Mouse (Mus musculus) olfactory bulb, adult 2 months (tissue): Measurements from ENCODE around the gene Hnrnpul2. TPM values are rescaled to one million over a fixed set of nuclear protein-coding genes. Genes with fewer than 3 reads are reported as not detected.
A peak's percentile ranks its signal among the peaks of the same experiment; 100 is the strongest.
"Not testable (repeated sequence)": the region's sequence is repeated elsewhere in the genome, so short reads cannot be mapped to it uniquely, and the experiment has no call there.

Source experiments
- H3K27ac ChIP-seq: fragments of 200-500 bp; 2 replicates; pipeline ENCODE4 v1.5.1; 2012; ENCODE audit warnings: low read depth, low read length; ENCODE audit not compliant: insufficient read depth
- H3K4me1 ChIP-seq: fragments of 200-500 bp; 2 replicates; pipeline ENCODE4 v1.6.1; 2012; ENCODE audit warnings: low read length; ENCODE audit not compliant: control insufficient read depth, insufficient read depth
- H3K4me3 ChIP-seq: fragments of 200-500 bp; 2 replicates; pipeline ENCODE4 v1.5.1; 2012; ENCODE audit warnings: mild to moderate bottlenecking, low read depth, low read length, moderate library complexity; ENCODE audit not compliant: insufficient read depth
- CTCF ChIP-seq: fragments of 200-500 bp; IDR thresholded peaks from 2 replicates; pipeline ENCODE4 v1.5.1; 2012; ENCODE audit warnings: low read depth, mild to moderate bottlenecking, low read length, moderate library complexity; ENCODE audit not compliant: insufficient read depth
- POLR2A ChIP-seq: fragments of 200-500 bp; IDR thresholded peaks from 2 replicates; pipeline ENCODE4 v1.6.1; 2012; ENCODE audit warnings: mild to moderate bottlenecking, low read depth, low read length, moderate library complexity; ENCODE audit not compliant: insufficient read depth
- WGBS: fragments of 180-500 bp; shearing (Covaris S2); methylation state at CpG from one replicate; pipeline ENCODE4 v1.1.7; 2018; 5-methylcytosine and 5-hydroxymethylcytosine counted together
- polyA plus RNA-seq: library from polyadenylated mRNA; stranded (reverse); fragments of >200 nt; gene quantifications from 2 replicates; pipeline ENCODE4 v1.2.4, GENCODE M21; 2012; ENCODE audit warnings: low replicate concordance; ENCODE audit not compliant: missing spikeins, insufficient read depth, insufficient read length

Gene Hnrnpul2
- polyA plus RNA-seq, 1 experiment, result 194 TPM

DNA sequence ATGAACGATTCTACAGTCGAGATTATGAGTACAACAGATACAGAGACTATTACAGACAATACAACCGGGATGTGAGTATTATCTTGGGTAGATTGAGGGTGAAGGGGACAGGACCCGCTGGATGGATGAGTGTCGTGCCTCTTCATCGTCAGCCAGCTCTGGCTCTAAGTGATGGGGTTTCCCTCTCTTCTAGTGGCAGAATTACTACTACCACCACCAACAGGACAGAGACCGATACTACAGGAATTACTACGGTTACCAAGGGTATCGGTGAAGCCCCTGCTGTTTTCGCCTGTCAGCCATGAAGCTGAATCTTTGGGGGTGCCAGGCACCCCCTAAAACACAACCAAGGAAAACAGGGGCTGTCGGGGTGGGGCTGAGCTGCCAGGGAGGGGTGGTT is 11.5 kb downstream of the Hnrnpul2 start:
- peaks cover 6% of the 10 kb centered on the region for H3K4me1 ChIP-seq
- TF ChIP-seq CTCF (no peak), POLR2A (no peak)
- H3K27ac ChIP-seq, result peak overlapping the region; percentile 29; the same call in 1 of the 2 replicates
- H3K4me3 ChIP-seq, result no peak overlapping the region
- 54% methylated on average over 11 of the region's 11 CpGs for WGBS

DNA sequence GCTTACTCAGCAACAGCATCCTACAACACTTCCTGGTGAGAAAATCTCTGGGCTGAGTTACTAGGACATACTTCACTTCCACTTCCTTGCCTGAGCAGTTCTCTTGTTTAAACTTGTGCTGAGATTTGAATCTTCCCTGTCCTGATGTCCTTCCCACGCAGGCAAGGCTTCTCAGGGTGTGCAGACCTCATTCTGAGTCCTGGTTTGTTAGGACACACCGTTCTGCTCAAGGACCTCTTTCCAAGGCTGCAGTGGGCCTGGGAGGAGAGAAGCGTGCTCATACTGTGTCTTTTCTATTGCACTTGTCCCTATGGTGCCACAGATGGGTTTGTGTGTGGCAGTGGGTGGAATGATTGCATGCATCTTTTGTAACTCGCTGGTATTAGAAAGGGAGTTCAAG is 13.2 kb downstream of the Hnrnpul2 start:
- Histone ChIP-seq H3K4me3 (no peak overlapping the region), H3K4me1 (peaks cover 6% of the 10 kb centered on the region), H3K27ac (no peak overlapping the region)
- no peak for TF ChIP-seq CTCF
- TF ChIP-seq POLR2A, result no peak
- WGBS, result 51% methylated on average over 4 of the region's 4 CpGs

DNA sequence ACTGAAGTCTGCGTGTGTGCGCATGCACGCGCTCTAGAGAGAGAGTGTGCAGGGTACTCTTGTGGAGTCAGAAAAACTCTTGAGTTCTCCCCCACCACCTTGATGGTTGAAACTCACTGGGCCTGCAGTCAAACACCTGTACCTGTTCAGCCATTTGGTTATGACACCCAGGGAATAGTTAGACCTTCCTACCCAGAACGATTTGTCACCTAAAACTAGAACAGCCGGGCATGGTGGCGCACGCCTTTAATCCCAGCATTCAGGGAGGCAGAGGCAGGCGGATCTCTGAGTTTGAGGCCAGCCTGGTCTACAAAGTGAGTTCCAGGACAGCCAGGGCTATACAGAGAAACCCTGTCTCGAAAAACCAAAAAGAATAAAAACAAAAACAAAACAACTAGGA is 16.5 kb downstream of the Hnrnpul2 start:
- H3K4me3 ChIP-seq, H3K27ac ChIP-seq: not testable (repeated sequence)
- WGBS, result 97% methylated on average over 10 of the region's 10 CpGs
- H3K4me1 ChIP-seq, result peaks cover 13% of the 10 kb centered on the region

DNA sequence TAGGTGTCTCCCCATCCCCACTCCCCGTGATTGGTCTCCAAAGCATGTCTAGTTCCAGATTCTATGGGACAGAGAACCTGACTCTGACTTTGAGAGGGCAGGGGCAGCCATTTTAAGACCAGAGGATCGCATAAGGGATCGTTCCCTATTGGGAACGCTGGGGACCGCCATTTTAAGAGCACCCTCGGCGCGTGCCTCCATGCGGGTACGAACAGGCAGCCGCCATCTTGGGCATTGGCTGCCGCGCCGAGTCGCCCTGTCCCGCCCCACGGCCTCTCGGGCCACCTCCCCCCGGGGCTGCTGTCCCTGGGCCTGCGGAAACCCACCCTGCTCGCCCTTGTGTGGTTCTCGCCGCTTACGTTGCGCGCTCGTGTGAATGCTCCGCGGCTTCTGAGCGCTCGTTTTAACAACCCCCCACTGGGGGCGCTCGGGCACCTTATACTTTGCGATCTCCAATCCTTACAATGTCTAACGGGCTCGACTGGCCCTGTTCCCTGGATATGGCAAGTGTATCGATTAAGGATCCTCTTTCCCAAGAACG is 17.5 kb downstream of the Hnrnpul2 start, which contains the start of gene Bscl2:
Gene Bscl2, plus strand, starts transcription at position 217 of the 541 bp plus-strand sequence.
- TF ChIP-seq POLR2A, result peak; percentile 53; the same call in 1 of the 2 replicates
- TF ChIP-seq CTCF, result peak; percentile 63
- peak within 1 kb of the TSS; percentile 56 for H3K4me3 ChIP-seq
- WGBS, result 1% methylated on average over 38 of the region's 38 CpGs
- H3K4me1 ChIP-seq, result peaks cover 13% of the 10 kb centered on the region
- H3K27ac ChIP-seq, result peak within 1 kb of the TSS; percentile 92

DNA sequence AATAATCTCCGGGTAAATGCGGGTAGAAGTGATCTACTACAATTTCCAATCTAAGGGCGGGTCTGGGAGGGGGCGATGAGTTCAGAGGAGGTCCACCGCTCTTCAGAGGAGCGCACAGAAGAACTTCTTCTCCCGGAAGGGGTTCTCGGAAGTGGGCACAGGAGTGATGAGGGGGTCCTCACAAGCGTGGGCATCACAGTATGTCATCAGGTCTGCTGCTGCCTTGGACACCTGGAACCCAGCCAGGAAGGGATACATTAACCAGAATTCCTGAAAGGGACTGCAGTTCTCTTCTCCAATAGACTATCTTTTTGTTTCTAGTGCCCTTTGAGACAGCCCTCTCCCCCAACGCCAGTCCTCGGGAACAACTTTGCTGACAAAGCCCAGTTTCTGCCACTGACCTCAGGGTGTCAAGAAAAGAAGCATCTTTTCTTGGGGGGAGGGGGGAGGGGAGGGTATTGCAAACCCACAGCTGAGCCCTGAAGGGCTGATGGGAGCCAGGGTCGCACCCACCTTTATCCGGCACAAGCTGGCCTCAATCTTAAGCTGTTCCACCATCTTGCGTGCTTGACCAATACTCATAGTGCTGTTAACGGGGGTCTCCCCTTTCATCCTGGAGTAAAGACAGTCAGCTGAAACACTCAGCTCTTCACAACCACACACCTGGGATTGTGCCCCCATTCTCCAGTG is 18.4 kb downstream of the Hnrnpul2 start:
- WGBS, result 2% methylated on average over 15 of the region's 15 CpGs
- no peak for TF ChIP-seq CTCF
- no peak for TF ChIP-seq POLR2A

DNA sequence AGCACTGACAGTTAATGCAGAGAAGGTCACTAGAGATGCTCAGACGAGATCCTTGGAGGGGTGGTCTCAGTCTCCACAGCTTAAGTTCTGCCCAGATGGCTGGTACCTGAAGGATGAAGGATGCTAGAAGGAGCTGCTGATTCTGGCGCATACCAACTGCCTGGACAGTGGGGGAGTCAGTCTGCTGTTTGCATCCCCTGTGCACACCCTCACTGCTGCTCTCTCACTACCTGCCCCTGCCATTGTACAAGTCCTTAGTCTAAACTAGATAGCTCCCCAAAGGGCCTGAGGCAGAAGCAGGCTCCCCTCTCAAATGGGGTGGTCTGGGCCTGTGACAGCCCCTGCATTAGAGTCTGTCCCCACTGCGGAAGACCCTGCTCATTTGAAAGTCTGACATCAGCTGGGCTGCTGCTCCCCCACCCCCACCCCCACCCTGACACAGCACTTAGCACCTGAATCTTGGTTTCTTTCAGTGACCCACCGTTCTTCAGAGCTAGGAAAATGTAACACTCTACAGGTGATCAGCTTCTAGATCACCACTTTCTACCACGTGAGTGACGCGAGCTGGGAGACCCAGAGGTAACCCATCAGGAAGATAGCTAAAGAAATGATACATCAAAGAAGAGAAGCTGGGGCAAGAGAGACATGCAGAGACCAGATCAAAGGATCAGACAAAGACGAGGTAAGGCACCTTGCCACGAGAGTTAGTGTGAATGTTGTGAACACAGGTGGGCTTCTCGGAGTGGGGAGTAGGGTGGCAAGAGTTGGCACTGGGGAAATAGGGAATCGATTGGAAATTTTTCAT is 19.5 kb downstream of the Hnrnpul2 start, which contains the start of gene Gng3:
Gene Gng3, minus strand, starts transcription at position 92 of the 805 bp plus-strand sequence.
- peaks cover 10% of the 10 kb centered on the region for H3K4me1 ChIP-seq
- 19% methylated on average over 11 of the region's 11 CpGs for WGBS
- TF ChIP-seq POLR2A, result 0 out of 2 replicates have a peak, but pooled peaks have one; percentile 33
- TF ChIP-seq CTCF, result no peak

More for the DNA sequence above, 18.4 kb downstream of the Hnrnpul2 start:
- peaks cover 10% of the 10 kb centered on the region for H3K4me1 ChIP-seq
- H3K4me3 ChIP-seq, result peak overlapping the region; percentile 56
- peak overlapping the region; percentile 92 for H3K27ac ChIP-seq

DNA sequence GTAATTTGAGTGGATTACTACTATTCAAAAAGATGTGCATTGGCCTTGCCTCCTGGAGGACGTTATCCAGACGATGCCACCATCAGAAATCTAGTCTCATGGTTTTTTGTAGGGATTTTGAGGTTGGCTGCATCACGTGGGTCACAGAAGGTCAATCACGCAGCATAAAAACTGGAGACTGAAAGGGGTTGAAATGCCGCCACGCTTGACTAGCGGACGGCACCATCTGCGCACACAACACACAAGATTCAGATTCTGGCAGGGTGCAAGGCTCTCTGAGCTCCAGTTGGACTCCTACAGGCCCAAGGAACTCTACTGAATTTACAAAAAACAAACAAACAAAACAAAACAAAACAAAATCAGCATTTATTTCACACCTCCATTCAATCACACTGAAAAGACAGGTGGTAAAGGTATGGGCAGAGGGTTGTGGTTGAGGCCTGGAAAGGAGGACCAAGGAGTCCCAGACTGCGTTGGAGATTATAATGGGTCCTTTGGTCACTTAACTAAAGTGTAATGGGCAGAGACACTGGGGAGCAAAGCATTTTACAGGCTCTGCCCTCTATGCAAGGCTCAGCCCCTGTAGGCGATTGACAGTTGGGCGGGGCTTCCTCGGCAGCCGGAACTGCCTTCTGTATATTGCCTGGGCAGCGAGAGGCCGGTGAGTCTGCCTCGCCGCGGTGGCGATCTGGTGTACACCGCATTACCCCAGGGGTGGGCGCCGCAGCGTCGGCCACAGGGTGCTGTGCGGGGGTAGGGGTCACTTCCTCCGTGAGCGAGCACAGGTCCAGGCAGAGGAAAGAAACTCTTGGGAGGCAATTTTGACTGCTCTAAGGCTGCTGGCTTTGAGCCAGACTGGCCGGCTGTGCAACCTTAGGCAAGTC is 20.3 kb downstream of the Hnrnpul2 start:
- no peak for TF ChIP-seq CTCF
- TF ChIP-seq POLR2A, result no peak
- H3K4me3 ChIP-seq, result peak overlapping the region; percentile 62
- peaks cover 10% of the 10 kb centered on the region for H3K4me1 ChIP-seq
- peak overlapping the region; percentile 92 for H3K27ac ChIP-seq
- 9% methylated on average over 29 of the region's 29 CpGs for WGBS

More for the DNA sequence above, 19.5 kb downstream of the Hnrnpul2 start, which contains the start of gene Gng3:
- Histone ChIP-seq H3K4me3 (peak within 1 kb of the TSS; percentile 62), H3K27ac (peak within 1 kb of the TSS; percentile 92)

DNA sequence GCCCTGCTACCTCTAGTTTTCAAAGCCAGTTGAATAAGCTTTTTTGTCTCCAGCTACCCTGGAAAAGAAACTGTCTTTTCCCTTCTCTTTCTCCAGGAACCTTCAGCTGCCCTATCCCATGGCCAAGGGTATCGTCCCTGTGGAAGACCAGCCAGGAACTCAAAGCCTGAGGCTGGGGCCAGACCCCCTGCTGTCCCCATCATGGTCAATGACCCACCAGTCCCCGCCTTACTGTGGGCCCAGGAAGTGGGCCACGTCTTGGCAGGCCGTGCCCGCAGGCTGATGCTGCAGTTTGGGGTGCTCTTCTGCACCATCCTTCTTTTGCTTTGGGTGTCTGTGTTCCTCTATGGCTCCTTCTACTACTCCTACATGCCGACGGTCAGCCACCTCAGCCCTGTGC is 21.2 kb downstream of the Hnrnpul2 start:
- 80% methylated on average over 7 of the region's 7 CpGs for WGBS
- no peak overlapping the region for H3K27ac ChIP-seq
- peak overlapping the region; percentile 62 for H3K4me3 ChIP-seq
- no peak for TF ChIP-seq CTCF
- TF ChIP-seq POLR2A, result no peak
- H3K4me1 ChIP-seq, result peaks cover 10% of the 10 kb centered on the region
